Mouse (Mus musculus) bone marrow, adult 2 months (tissue): ENCODE measurements around the gene Arhgap24. TPM values are rescaled to one million over a fixed set of nuclear protein-coding genes. Genes with fewer than 3 reads are reported as not detected.

ENCODE experiments used
- H3K27ac ChIP-seq: fragments of 200-500 bp; 2 replicates; pipeline ENCODE4 v1.5.1; 2012; ENCODE audit warnings: low read depth, mild to moderate bottlenecking, control low read depth, inconsistent platforms, low read length; ENCODE audit not compliant: control insufficient read depth, poor library complexity, insufficient read depth
- H3K4me1 ChIP-seq: fragments of 200-500 bp; 2 replicates; pipeline ENCODE4 v1.6.1; 2011; ENCODE audit warnings: low read length; ENCODE audit not compliant: control insufficient read depth, insufficient read depth
- H3K4me3 ChIP-seq: fragments of 200-500 bp; replicated peaks from 2 replicates; pipeline ENCODE3; 2011; ENCODE audit warnings: mild to moderate bottlenecking, low read depth, low read length, control low read depth; ENCODE audit not compliant: control insufficient read depth
- CTCF ChIP-seq: fragments of 200-500 bp; IDR thresholded peaks from 2 replicates; pipeline ENCODE4 v1.5.1; 2011; ENCODE audit warnings: low read length, control low read depth; ENCODE audit not compliant: control insufficient read depth, insufficient read depth
- POLR2A ChIP-seq: fragments of 200-500 bp; IDR thresholded peaks from 2 replicates; pipeline ENCODE4 v1.6.1; 2011; ENCODE audit warnings: low read depth, mild to moderate bottlenecking, control low read depth, low read length, borderline replicate concordance; ENCODE audit not compliant: control insufficient read depth
- WGBS: fragments of 180-500 bp; shearing (Covaris S2); methylation state at CpG from one replicate; pipeline ENCODE4 v1.1.7; 2018; 5-methylcytosine and 5-hydroxymethylcytosine counted together
- polyA plus RNA-seq: library from polyadenylated mRNA; stranded (reverse); fragments of >200 nt; gene quantifications from 2 replicates; pipeline ENCODE4 v1.2.4, GENCODE M21; 2011; ENCODE audit warnings: low replicate concordance; ENCODE audit not compliant: missing spikeins, insufficient read depth, insufficient read length

The Arhgap24 gene
- polyA plus RNA-seq, 1 experiment = 4.1 TPM

DNA sequence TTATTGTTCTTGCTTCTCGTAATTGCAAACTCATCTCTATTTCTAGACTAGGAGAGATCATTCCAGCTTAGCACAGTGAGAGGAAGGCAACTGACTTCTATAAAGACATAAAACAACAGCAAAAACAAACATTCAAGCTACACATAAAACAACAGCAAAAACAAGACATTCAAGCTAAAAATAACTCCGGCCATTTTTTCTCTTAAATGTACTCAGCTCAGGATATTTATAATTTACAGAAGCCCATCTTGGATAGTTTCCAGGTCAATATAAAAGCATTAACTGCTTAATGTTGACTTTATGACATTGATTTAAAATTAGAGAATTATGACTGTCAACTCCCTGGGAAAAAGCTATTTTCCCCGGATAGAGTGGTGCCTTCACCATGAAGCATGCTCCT, 262.2 kb downstream of the Arhgap24 start:
- H3K4me1 ChIP-seq = no peaks in the 10 kb centered on the region
- no peak overlapping the region for H3K4me3 ChIP-seq
- H3K27ac ChIP-seq = no peak overlapping the region
- no peak for TF ChIP-seq POLR2A
- whole genome bisulfite sequencing = 71% methylated on average over 3 of the region's 3 CpGs

DNA sequence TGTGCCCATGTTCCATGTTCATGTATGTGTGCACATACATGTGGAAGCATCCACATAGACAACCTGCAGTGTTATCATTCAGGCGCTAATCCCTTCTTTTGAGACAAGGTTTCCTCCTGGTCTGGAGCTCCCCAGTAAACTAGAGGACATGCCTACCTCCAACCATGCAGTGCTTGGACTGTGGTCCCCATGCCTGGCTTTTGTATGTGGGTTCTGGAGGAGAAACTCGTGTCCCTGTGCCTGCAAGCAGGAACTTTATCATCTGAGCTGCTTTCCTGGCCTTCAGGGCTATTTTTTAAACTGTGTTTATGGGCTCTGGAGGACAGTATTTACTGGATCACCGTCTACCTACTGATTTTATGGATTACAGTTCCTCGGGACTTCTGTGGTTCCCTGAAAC, 262.9 kb downstream of the Arhgap24 start:
- WGBS = 63% methylated on average over 4 of the region's 4 CpGs
- TF ChIP-seq POLR2A (no peak), CTCF (no peak)
- H3K4me3 ChIP-seq = no peak overlapping the region
- H3K27ac ChIP-seq = no peak overlapping the region
- H3K4me1 ChIP-seq = no peaks in the 10 kb centered on the region

DNA sequence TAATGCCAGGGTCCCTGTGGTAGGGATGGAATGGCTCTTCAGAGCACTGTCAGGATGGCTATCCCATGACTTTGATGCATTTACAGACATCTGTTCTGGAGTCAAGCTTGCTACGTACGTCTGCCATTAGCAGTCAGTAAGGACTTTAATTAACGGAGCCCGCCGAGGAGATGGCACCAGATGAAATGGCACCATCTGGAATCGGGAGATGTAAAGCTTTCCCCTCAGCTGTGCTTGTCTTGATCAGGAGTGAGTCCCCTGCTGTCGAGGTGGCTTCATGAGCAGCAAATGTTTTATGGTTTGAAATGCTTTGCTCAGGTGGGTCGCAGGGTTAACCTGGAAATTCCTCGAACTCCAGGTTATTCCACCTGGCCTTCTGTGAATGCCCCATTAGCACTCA, 267.0 kb downstream of the Arhgap24 start:
- no peak for TF ChIP-seq CTCF
- no peak for TF ChIP-seq POLR2A
- Histone ChIP-seq H3K4me3 (no peak overlapping the region), H3K27ac (no peak overlapping the region), H3K4me1 (no peaks in the 10 kb centered on the region)
- WGBS = 79% methylated on average over 9 of the region's 9 CpGs

DNA sequence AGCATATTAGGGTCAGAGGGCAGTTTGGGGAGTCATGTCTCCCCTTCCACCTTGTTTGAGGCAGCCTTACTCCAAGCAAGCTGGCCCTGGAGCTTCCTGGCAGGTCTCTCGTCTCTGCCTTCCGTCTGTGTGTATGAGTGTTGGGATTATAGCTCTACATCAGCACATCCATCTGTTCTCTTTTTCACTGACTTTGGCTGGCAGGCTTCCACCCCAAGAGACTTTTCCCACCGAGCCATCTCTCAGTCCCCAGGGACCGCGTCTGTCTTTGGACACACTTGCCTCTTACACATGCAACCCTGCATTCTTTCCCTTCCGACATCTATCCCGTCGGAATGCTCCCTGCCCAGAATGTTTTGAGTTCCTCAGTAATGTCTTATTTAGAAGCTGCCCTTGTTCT, 267.8 kb downstream of the Arhgap24 start:
- WGBS = 72% methylated on average over 8 of the region's 8 CpGs
- Histone ChIP-seq H3K4me1 (no peaks in the 10 kb centered on the region), H3K4me3 (no peak overlapping the region), H3K27ac (no peak overlapping the region)
- TF ChIP-seq CTCF (no peak), POLR2A (no peak)

DNA sequence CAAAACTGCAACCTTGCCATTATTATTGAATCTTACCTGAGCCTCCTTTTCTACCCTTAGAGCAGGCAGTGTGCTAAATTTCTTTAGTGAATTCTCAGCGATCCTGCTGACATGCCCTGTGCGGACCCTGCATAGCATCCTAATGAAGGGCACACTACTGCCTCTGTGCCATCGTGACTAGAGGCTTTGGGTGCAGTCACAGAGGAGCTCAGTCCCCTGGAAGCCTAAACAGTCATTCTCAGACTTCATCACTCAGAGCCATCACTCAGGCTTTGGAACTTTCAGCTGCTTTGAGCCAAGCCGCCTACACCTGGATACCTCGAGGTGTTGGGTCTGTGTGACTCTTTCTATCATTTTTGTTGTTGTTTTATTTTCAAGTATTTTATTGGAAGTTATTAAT, 269.5 kb downstream of the Arhgap24 start:
- TF ChIP-seq CTCF (no peak), POLR2A (no peak)
- Histone ChIP-seq H3K27ac (no peak overlapping the region), H3K4me1 (no peaks in the 10 kb centered on the region), H3K4me3 (no peak overlapping the region)
- 77% methylated on average over 5 of the region's 5 CpGs for WGBS

DNA sequence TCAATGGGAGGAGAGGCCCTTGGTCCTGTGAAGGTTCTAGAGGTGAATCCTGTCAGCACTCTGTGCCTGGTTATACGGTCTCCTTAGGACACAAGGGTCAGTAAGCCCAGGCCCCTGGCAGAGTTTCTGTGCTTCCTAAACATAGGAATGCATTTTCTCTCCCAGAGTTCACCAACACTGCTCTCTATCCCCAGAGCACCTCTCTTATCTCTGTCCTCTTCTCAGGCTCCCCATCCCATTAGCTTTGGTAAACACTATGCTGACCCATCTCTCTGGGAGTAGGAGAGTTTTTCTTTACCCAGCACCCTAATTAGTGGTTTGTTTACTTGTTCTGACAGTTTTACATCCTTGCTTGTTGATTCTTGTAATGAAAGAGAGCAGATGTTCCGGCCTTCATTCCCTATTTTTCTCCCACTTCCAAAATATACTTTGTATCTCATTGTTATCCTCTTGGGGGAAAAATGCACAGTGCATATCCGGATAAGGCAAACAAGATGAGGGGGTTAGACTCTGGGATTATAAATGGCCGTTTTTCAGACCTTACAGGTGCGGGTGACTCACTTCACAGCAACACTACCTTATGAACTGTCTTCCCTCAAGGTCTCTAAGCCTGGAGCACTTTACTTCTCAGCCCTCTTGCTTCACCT, 270.6 kb downstream of the Arhgap24 start:
- 55% methylated on average over 5 of the region's 5 CpGs for WGBS
- no peak overlapping the region for H3K27ac ChIP-seq
- H3K4me3 ChIP-seq = no peak overlapping the region
- H3K4me1 ChIP-seq = no peaks in the 10 kb centered on the region
- no peak for TF ChIP-seq POLR2A
- TF ChIP-seq CTCF = no peak

DNA sequence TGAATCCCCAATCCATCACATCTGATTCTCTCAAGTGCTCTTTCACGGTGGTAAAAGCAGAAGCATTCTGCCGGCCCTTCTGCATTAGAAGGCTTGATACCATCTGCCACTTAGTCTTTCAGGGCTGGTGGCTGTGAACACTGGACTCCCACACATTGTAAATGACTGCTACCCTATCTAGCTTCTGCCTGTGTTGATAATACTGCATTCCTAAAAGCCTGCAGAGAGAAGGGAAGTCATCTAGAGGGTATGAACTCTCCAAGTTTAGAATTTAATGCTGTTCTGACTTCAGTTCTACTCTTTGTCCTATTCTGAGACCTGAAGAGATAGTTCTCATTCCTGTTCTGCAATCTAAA, 271.1 kb downstream of the Arhgap24 start:
- 29% methylated on average over 2 of the region's 2 CpGs for WGBS
- Histone ChIP-seq H3K27ac (no peak overlapping the region), H3K4me1 (no peaks in the 10 kb centered on the region), H3K4me3 (no peak overlapping the region)
- TF ChIP-seq CTCF = no peak
- no peak for TF ChIP-seq POLR2A

DNA sequence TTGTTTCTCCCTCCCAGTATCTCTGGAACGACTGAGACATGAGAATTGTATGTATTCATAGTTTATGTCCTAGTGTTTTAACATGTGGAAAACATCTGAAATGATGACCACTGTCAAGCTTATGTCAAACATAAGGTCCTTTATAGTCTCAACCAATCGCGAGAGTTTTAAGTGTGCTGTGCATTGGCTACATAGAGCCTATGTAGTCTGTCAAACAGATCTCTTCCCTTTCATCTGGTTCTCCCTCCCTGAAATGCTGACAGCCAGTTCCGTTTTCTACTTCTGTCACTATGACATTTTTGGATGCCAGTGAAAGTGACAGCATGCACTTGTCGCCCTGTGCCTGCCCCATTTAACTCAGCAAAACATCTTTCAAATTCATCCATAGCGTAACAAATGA, 275.8 kb downstream of the Arhgap24 start:
- 68% methylated on average over 6 of the region's 6 CpGs for WGBS
- Histone ChIP-seq H3K27ac (no peak overlapping the region), H3K4me3 (no peak overlapping the region), H3K4me1 (no peaks in the 10 kb centered on the region)
- TF ChIP-seq POLR2A (no peak), CTCF (no peak)

DNA sequence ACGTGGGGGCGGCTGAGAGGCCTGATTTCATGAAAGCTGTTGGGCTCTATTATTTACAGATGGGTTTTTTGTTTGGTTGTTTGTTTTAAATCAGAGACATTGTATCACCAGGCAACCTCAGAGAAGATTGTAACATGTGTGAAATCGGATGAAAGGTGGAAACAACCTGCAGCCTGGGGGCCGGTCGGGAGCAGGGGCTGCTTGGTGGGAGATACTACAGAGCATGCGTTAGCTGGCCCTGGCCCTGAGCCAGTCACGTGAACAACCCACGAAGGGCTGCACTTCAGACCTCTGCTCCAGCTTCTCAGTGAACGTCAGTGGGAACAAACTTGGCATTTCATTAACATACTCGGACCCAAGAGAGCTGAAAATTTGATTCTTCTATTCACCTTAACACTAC, 284.5 kb downstream of the Arhgap24 start:
- Histone ChIP-seq H3K4me3 (no peak overlapping the region), H3K4me1 (no peaks in the 10 kb centered on the region), H3K27ac (no peak overlapping the region)
- TF ChIP-seq POLR2A (no peak), CTCF (no peak)
- WGBS = 81% methylated on average over 10 of the region's 10 CpGs
